Mouse (Mus musculus) brain, embryonic 14.5 days (tissue): Measurements from ENCODE around the gene Thumpd3. TPM values are rescaled to one million over a fixed set of nuclear protein-coding genes. Genes with fewer than 3 reads are reported as not detected.

ENCODE experiments used
- DNase-seq: peaks from one replicate; pipeline ENCODE4 v3.0.0-alpha.2; 2011; ENCODE audit warnings: low read depth
- CTCF ChIP-seq: fragments of 200-500 bp; IDR thresholded peaks from 2 replicates; pipeline ENCODE4 v1.5.1; 2012; ENCODE audit warnings: inconsistent platforms, mild to moderate bottlenecking, moderate library complexity, borderline replicate concordance; ENCODE audit not compliant: insufficient read depth, insufficient read length; ENCODE audit errors: extremely low read depth
- POLR2A ChIP-seq: fragments of 200-500 bp; IDR thresholded peaks from 2 replicates; pipeline ENCODE4 v1.6.1; 2012; ENCODE audit warnings: mild to moderate bottlenecking, inconsistent platforms, borderline replicate concordance; ENCODE audit not compliant: poor library complexity, insufficient read depth, insufficient read length, severe bottlenecking; ENCODE audit errors: extremely low read depth
- polyA plus RNA-seq: library from polyadenylated mRNA; depleted of rRNA; stranded (reverse); fragments of >200 nt; gene quantifications from 2 replicates; pipeline ENCODE4 v1.2.3, GENCODE M21; 2012; rRNA removed

The Thumpd3 gene
- polyA plus RNA-seq, 1 experiment, result 28.5 TPM

DNA sequence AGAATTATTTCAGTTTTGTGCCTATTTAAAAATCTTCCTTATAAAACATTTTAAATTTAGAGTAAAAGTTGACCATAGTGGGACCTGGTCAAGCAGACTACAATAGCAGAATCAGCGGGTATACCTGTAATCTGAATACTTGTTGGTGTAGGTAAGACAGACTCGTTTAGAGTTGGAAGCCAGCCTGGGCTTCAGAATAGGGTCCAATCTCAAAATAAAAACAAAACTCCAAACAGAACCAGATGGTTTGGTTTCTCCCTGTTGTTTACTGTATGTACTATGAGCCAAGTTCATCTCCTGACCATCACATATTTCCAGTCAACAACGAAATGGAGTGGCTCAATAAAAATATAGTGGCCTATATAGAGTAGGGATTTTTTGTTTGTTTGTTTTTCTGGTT lies 47.2 kb downstream of the Thumpd3 start:
- TF ChIP-seq CTCF (no peak), POLR2A (no peak)
- DNase-seq, result no peak

DNA sequence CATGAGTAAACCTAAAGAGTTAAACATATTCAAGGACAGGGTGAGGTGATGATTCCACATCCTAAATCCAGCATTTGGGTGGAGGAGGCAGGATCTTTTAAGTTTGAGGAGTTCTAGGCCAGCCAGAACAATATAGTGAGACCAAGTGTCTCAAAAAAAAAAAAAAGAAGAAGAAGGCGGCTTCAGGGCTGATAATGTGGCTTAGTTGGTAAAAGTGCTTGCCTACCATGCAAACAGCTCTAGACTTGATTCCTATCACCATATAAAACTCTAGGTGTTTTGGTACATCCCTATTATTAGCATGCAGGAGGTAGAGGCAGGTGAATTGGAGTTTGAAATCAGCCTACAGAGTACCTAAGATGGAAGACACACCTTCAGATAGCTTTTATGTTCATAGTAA lies 49.5 kb downstream of the Thumpd3 start:
- no peak for TF ChIP-seq CTCF
- TF ChIP-seq POLR2A, result no peak

DNA sequence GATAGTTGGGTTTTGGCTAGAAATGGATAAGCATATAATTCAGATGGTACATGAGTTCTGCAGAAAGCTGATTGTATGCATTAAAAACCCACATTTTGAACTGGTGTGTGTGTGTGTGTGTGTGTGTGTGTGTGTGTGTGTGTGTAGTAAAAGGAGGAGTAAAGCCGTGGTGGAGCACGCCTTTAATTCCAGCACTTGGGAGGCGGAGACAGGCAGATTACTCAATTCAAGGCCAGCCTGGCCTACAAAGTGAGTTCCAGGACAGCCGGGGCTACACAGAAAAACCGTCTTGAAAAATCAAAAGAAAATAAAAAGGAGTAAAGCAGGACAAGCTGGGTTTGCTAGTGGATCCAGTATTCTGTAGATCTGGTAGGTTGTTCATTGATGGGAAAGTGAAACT lies 51.6 kb downstream of the Thumpd3 start:
- TF ChIP-seq POLR2A (no peak), CTCF (no peak)
- no peak for DNase-seq

More for the DNA sequence above, 49.5 kb downstream of the Thumpd3 start:
- no peak for DNase-seq

DNA sequence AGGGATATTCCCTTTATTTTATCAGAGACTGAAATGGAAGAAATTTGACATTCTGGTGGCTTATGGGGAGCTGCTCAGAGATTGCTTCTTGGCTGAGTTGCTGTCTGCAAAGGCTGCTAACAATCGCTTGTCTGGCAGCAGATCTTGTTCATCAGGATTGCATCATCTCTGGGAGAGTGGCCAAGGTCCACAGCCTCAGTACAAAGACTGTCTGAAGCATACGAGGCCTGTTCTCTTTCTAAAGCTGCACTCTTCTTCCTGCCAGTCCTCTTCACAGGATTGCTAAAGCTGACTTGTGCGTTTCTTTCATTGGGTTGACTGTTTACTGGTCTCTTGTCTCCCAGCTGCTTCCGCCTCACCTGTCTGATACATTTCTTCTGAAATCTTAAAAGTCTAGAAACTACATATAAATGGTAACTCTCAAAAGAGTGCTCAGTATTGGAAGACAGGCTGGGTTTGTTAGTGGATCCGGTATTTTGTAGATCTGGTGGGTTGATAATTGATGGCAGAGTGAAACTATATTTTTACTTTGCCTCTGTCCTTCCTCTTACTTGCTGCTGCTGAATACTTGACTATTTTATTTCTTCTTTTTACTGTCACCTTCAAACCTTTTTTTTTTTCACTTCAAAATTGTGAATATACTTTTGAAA lies 53.7 kb downstream of the Thumpd3 start:
- TF ChIP-seq POLR2A (no peak), CTCF (no peak)
- DNase-seq, result peak; percentile 97

DNA sequence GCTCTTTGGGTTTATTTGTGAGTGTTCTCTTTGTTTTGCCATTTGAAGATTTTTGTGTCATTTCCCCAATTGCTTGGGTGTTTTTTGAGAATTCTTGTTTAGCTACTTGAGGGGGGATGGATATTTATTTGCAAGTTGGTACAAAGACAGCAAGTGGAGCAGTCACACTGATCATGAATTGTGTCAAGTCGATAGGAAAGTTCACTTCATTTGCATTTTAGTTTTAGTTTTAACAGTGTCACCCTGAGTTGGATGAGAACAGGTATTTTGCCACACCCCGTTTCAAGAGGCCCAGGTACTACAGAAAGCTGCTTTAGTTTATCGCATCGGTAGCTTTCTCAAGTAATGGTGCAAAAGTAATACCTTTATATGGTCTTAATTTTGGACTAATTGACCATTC lies 56.5 kb downstream of the Thumpd3 start:
- DNase-seq, result no peak
- TF ChIP-seq CTCF (no peak), POLR2A (no peak)

GRCm38 (mm10) chr6:113103765-113104164 lies 57.7 kb downstream of the Thumpd3 start:
- DNase-seq, result peak; percentile 71
- no peak for TF ChIP-seq POLR2A
- TF ChIP-seq CTCF, result peak; percentile 55; the same call in 1 of the 2 replicates

DNA sequence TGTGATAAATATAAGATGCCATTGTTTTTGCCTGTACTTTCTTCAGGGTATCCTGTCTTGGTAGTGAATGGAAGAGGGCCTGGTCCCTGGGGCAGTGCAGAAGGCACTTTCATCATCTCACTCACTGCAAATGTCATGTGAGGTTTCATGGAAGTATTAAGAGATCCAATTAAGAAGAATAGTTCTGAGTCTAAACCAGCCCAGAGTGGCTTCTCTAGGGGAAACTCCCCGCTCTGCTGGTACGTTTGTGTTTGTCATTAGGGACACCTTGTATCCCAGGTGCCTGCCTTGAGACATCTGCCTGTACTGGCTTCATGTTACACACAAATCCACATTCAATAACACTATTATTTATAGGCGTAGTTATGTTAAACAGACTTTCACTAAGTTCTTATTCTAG lies 63.4 kb downstream of the Thumpd3 start:
- no peak for DNase-seq
- no peak for TF ChIP-seq CTCF
- TF ChIP-seq POLR2A, result no peak

DNA sequence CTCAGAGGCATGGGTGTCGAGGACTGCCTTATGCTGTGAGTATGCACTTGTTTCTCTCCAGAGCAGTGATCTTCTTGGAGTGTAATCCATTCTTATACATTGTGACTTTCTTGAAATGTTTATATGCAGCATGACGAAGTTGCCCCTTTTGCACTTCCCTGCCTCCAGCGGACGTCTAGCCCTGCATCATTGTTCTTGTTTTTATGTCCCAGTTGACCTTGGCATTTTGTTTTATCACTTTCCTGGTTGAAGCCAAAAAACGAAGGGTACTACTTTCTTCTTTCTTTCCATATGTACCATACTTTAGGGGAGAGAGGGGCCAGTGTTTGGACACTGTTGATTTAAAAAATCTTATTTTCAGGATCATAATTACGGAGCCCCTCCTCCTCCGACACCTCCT lies 63.9 kb downstream of the Thumpd3 start:
- no peak for DNase-seq
- TF ChIP-seq CTCF (no peak), POLR2A (no peak)

Other genes with a start within 250 kb of the Thumpd3 start
- gene Srgap3, start 99.0 kb upstream of the Thumpd3 start, polyA plus RNA-seq, result 61.0 and 112 TPM in 2 replicates
- 55.2 and 77.4 TPM in 2 replicates for gene Setd5, start 31.1 kb downstream of the Thumpd3 start, polyA plus RNA-seq
- 55.7 and 93.3 TPM in 2 replicates for gene Lhfpl4, start 149.2 kb downstream of the Thumpd3 start, polyA plus RNA-seq
- 38.6 and 51.5 TPM in 2 replicates for gene Mtmr14, start 191.6 kb downstream of the Thumpd3 start, polyA plus RNA-seq
- 2.1 and 4.2 TPM in 2 replicates for gene Cpne9, start 236.1 kb downstream of the Thumpd3 start, polyA plus RNA-seq